Mouse (Mus musculus) midbrain, embryonic 13.5 days (tissue): Measurements from ENCODE around the gene Lif. TPM values are rescaled to one million over a fixed set of nuclear protein-coding genes. Genes with fewer than 3 reads are reported as not detected.

ENCODE experiments used
- ATAC-seq: fragments of 200-750 bp; cut with Nextera tagmentation; 2 replicates; pipeline ENCODE4 v1.8.0; 2017; ENCODE audit warnings: mild to moderate bottlenecking, moderate TSS enrichment, moderate library complexity
- H3K27ac ChIP-seq: fragments of 300-500 bp; sonication (generic); 2 replicates; pipeline ENCODE4 v1.5.1; 2015; ENCODE audit warnings: inconsistent platforms, mild to moderate bottlenecking, moderate library complexity
- H3K27me3 ChIP-seq: fragments of 300-500 bp; sonication (generic); 2 replicates; pipeline ENCODE4 v1.6.1; 2015; ENCODE audit warnings: mild to moderate bottlenecking, inconsistent platforms
- H3K36me3 ChIP-seq: fragments of 300-500 bp; sonication (generic); 2 replicates; pipeline ENCODE4 v1.6.1; 2015; ENCODE audit warnings: mild to moderate bottlenecking, inconsistent platforms
- H3K4me1 ChIP-seq: fragments of 300-500 bp; sonication (generic); replicated peaks from 2 replicates; pipeline ENCODE4 v1.6.1; 2015; ENCODE audit warnings: inconsistent platforms
- H3K4me2 ChIP-seq: fragments of 300-500 bp; sonication (generic); replicated peaks from 2 replicates; pipeline ENCODE4 v1.6.1; 2015; ENCODE audit warnings: moderate library complexity, mild to moderate bottlenecking, inconsistent platforms
- H3K4me3 ChIP-seq: fragments of 300-500 bp; sonication (generic); replicated peaks from 2 replicates; pipeline ENCODE4 v1.5.1; 2015; ENCODE audit warnings: mild to moderate bottlenecking, inconsistent platforms
- H3K9ac ChIP-seq: fragments of 300-500 bp; sonication (generic); replicated peaks from 2 replicates; pipeline ENCODE4 v1.6.1; 2015; ENCODE audit warnings: mild to moderate bottlenecking, inconsistent platforms
- H3K9me3 ChIP-seq: fragments of 300-500 bp; sonication (generic); 2 replicates; pipeline ENCODE4 v1.6.1; 2016; ENCODE audit warnings: mild to moderate bottlenecking, inconsistent platforms
- WGBS: fragments of 180-500 bp; shearing (Covaris S2); methylation state at CpG from one replicate; pipeline ENCODE4 v1.1.7; 2015; 5-methylcytosine and 5-hydroxymethylcytosine counted together
- polyA plus RNA-seq: library from polyadenylated mRNA; unstranded; fragments of >200 nt; fragmentation: Nextera tagmentation; extraction: Ambion mirVana; gene quantifications from 2 replicates; pipeline ENCODE4 v1.2.1, GENCODE M21; 2015

Gene Lif
- polyA plus RNA-seq, 1 experiment from 2014 or later: 0.19 TPM

DNA sequence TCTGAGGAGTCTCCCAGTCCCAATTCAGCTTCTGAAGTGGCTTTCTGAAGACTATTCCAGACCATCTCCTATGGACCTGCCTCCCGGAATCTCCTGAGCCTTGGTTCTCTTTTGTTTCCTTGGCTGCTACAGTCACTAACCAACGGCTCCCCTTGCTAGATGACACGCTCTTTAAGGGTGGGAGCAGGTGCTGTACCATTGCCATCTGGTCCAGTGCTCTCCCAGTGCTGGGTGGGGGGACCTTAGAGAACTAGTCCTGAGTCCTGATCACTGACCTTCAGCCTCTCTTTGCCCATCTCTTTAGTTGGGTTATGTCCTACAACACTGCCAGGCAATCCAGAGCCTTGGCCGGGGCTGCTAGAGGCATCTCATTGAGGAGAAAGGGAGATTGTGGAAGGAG, 36.1 kb downstream of the Lif start:
- no peaks in the 10 kb centered on the region for H3K27me3 ChIP-seq
- peaks cover 6% of the 10 kb centered on the region; the same call in 1 of the 2 replicates for H3K4me1 ChIP-seq
- H3K4me3 ChIP-seq: no peak overlapping the region
- no peaks in the 10 kb centered on the region for H3K36me3 ChIP-seq
- H3K9ac ChIP-seq: no peak overlapping the region
- WGBS: 80% methylated on average over 4 of the region's 4 CpGs
- no peak for ATAC-seq
- H3K4me2 ChIP-seq: no peak overlapping the region
- H3K9me3 ChIP-seq: no peaks in the 10 kb centered on the region
- H3K27ac ChIP-seq: no peak overlapping the region

DNA sequence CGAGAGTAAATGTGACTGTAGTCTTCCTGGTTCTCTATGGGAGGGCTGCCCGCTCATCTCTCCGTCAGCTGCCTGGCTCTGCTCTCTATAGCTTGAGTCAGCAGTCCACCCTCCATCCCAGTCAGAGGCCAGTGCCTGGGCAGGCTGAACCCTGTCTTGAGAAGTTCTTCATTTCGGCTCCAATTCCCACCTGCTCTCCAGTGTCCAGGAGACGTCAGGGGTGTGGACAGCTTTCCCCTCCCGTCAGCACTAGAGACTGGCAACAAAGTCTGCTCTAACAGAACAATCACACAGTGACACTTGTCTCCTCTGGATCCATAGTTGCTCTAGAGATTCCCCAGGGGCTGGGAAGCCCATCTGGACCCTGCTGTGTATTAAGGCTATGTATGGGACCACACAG, 36.7 kb downstream of the Lif start:
- peaks cover 6% of the 10 kb centered on the region; the same call in 1 of the 2 replicates for H3K4me1 ChIP-seq
- H3K27me3 ChIP-seq: no peaks in the 10 kb centered on the region
- no peak overlapping the region for H3K4me2 ChIP-seq
- H3K9ac ChIP-seq: no peak overlapping the region
- no peak overlapping the region for H3K27ac ChIP-seq
- H3K4me3 ChIP-seq: no peak overlapping the region
- 83% methylated on average over 6 of the region's 6 CpGs for WGBS
- H3K9me3 ChIP-seq: no peaks in the 10 kb centered on the region
- ATAC-seq: no peak
- no peaks in the 10 kb centered on the region for H3K36me3 ChIP-seq

DNA sequence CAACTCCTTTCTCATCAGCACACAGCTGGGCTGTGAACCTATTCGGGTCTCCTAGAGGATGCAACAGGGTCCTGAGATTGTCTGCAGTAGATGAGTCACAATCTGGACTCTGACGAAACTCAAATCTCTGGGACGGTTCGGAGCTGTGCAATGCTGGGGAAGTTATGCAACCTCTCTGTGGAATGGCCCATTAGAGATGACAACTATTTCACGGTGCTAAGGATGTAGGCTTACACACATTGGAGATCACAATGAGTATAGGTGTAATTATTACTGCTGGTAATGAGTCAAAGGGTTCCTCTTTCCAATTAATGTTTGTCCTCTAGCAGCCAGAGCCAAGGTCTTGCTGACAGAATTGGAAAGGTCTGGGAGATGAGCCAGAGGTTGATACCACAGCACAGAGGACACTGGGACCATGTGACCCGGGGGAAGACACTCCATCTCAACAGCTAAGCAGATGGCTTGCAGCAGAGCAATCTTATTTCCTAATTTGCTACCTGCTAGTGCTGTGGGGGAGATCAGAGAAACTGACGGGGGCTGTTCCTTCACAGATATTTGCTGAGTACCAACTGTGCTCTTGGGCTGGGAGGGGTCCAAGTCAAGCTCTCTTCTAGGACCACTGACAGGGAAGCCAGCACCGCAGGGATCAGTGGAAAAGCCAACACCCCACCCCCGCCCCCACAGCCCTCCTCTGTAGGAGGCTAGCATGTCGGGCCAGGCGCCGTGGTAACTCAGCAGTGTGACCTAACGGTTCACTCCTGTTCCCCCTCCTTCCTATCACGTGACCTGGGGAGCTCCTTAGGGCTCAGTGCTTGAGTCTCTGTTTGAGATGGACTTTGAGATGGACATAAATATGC, 37.4 kb downstream of the Lif start:
- Histone ChIP-seq H3K9ac (no peak overlapping the region), H3K27ac (no peak overlapping the region), H3K36me3 (no peaks in the 10 kb centered on the region), H3K27me3 (no peaks in the 10 kb centered on the region), H3K4me2 (peak overlapping the region; percentile 6; the same call in 1 of the 2 replicates), H3K9me3 (no peaks in the 10 kb centered on the region), H3K4me1 (peaks cover 6% of the 10 kb centered on the region; the same call in 1 of the 2 replicates), H3K4me3 (no peak overlapping the region)
- ATAC-seq: no peak
- WGBS: 52% methylated on average over 14 of the region's 14 CpGs

DNA sequence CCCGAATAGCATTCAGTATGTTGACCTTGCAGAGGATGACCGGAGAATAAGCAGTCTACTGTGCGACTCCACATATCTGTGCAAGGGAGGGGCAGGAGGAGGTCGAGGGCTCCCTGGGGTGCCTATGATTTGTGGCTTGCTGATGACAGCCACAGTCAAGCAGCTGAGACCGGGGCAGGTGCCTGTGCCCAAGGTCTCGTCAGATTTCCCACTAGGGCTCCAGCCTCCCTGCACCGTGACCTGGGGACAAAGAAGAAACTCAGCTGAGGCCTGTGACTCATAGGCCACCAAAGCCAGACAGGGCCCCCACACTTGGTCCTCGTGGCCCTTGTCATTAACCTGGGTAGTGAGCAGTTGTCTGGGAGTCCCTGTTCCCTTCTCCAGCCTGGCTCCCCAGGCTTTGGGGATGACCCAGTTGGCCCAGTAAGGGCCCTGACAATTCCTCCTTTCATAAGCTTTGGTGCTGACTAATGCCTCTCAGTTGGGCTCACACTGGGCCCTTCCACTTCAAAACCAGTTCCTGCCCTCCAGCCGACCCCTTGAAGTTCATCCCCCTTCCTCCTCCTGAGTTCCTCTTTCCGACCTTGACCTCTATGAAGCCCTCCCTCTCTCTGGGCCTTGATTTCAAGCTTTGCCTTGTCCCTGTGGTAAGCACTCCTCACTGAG, 39.4 kb downstream of the Lif start:
- H3K27ac ChIP-seq: no peak overlapping the region
- H3K36me3 ChIP-seq: no peaks in the 10 kb centered on the region
- H3K9me3 ChIP-seq: no peaks in the 10 kb centered on the region
- peaks cover 6% of the 10 kb centered on the region; the same call in 1 of the 2 replicates for H3K4me1 ChIP-seq
- no peak overlapping the region for H3K4me3 ChIP-seq
- no peak for ATAC-seq
- no peak overlapping the region for H3K4me2 ChIP-seq
- H3K9ac ChIP-seq: no peak overlapping the region
- 73% methylated on average over 10 of the region's 10 CpGs for WGBS
- H3K27me3 ChIP-seq: no peaks in the 10 kb centered on the region

- H3K9me3 ChIP-seq: no peaks in the 10 kb centered on the region
- H3K27ac ChIP-seq: no peak overlapping the region
- no peak for ATAC-seq
- 79% methylated on average over 3 of the region's 3 CpGs for WGBS
- 0 out of 2 replicates have a peak, but pooled peaks cover under 1% of the 10 kb centered on the region for H3K27me3 ChIP-seq
- H3K36me3 ChIP-seq: no peaks in the 10 kb centered on the region
- peaks cover 11% of the 10 kb centered on the region for H3K4me1 ChIP-seq
- no peak overlapping the region for H3K4me3 ChIP-seq
- no peak overlapping the region for H3K9ac ChIP-seq
- no peak overlapping the region for H3K4me2 ChIP-seq
Observed at GRCm38 (mm10) chr11:4297753-4298152, 40.4 kb downstream of the Lif start.

DNA sequence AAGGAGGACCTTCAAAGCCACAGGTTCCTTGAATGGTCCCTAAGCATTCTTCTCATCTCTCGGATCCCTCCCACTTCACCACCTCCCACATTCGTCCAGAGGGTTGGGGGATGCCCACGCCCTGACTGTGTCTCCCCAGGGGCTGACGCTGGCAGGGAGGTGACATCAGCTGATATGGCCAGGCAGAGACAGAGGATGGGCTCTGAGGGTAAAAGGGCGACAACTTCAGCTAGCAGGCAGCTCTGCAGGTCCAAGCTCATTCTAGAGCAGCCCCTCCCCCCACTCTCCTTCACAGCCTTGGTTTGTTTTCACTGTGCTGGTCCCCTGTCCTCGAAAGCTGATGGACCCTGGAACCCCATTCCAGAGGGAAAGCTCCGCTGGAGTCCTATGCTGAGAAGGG, 41.3 kb downstream of the Lif start:
- Histone ChIP-seq H3K27me3 (0 out of 2 replicates have a peak, but pooled peaks cover 3% of the 10 kb centered on the region), H3K4me2 (no peak overlapping the region), H3K27ac (no peak overlapping the region), H3K4me1 (peaks cover 11% of the 10 kb centered on the region), H3K9ac (no peak overlapping the region), H3K9me3 (no peaks in the 10 kb centered on the region), H3K4me3 (no peak overlapping the region), H3K36me3 (no peaks in the 10 kb centered on the region)
- no peak for ATAC-seq
- whole genome bisulfite sequencing: 52% methylated on average over 7 of the region's 7 CpGs

DNA sequence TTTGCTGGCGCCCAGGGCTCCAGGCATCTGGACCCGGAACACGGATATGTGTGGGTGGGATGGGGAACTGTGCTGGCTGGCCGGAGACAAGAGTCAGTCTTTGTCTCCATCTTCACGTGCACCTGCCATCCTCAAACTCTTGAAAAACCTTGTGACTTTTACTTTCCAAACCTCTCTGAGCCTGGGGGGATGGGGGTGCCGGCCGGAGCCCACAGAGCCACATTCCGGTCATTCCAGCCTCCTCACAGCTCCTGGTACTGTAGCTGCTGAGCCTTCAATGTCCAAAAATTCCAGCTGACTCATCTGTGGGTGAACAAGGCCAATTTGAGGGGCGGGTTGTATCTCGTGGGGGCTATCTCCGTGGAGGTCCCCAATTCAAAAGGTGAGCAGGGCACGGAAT, 41.8 kb downstream of the Lif start:
- no peak overlapping the region for H3K9ac ChIP-seq
- H3K36me3 ChIP-seq: no peaks in the 10 kb centered on the region
- 60% methylated on average over 12 of the region's 12 CpGs for WGBS
- H3K9me3 ChIP-seq: no peaks in the 10 kb centered on the region
- H3K4me2 ChIP-seq: no peak overlapping the region
- ATAC-seq: no peak
- no peak overlapping the region for H3K27ac ChIP-seq
- H3K4me3 ChIP-seq: no peak overlapping the region
- 0 out of 2 replicates have a peak, but pooled peaks cover 3% of the 10 kb centered on the region for H3K27me3 ChIP-seq
- peaks cover 11% of the 10 kb centered on the region for H3K4me1 ChIP-seq

DNA sequence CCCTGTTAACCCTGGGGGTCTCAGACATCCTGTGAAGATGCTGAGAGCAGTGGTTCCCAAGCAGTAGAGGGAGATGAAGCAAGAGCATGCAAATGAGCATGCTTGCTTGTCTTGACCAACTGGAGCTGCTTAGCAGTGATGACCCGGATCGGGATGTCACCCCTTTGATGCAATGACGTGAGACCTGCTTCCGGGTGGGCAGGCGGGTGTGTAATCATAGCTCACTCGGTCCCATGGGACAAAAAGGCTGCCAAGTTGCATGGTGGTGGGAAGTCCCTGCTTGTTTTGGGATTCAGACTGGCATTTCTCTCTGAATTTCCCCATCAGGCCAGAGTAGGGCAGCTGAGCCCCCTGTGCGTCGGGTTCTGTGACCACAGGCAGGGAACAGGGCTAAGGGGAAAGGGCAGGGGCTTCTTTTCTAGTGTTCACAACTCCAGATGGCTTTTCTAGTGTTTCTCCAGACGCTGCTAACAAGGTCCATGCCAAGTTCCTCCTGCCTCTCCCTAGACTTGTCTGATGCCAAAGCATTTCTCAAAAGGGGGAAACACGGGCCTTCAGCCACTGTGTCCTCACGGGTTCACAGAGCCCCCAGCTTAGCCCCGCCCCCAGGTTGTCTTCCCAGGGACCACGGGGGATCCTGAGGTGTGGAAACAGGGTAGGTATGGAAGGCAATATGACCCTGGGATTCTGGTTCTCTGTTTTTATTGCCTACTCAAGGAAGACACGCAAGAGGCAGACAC, 42.5 kb downstream of the Lif start:
- H3K4me2 ChIP-seq: no peak overlapping the region
- 0 out of 2 replicates have a peak, but pooled peaks cover 3% of the 10 kb centered on the region for H3K27me3 ChIP-seq
- peaks cover 10% of the 10 kb centered on the region for H3K4me1 ChIP-seq
- H3K9me3 ChIP-seq: no peaks in the 10 kb centered on the region
- no peaks in the 10 kb centered on the region for H3K36me3 ChIP-seq
- no peak overlapping the region for H3K4me3 ChIP-seq
- H3K9ac ChIP-seq: no peak overlapping the region
- 74% methylated on average over 14 of the region's 14 CpGs for WGBS
- no peak overlapping the region for H3K27ac ChIP-seq
- ATAC-seq: no peak

- H3K9ac ChIP-seq: no peak overlapping the region
- H3K27me3 ChIP-seq: 0 out of 2 replicates have a peak, but pooled peaks cover 3% of the 10 kb centered on the region
- H3K4me1 ChIP-seq: peaks cover 5% of the 10 kb centered on the region; the same call in 1 of the 2 replicates
- no peaks in the 10 kb centered on the region for H3K9me3 ChIP-seq
- no peak overlapping the region for H3K4me3 ChIP-seq
- no peak overlapping the region for H3K27ac ChIP-seq
- H3K36me3 ChIP-seq: no peaks in the 10 kb centered on the region
- 89% methylated on average over 3 of the region's 3 CpGs for WGBS
- no peak for ATAC-seq
- no peak overlapping the region for H3K4me2 ChIP-seq
Observed at GRCm38 (mm10) chr11:4300683-4301082, 43.3 kb downstream of the Lif start.

DNA sequence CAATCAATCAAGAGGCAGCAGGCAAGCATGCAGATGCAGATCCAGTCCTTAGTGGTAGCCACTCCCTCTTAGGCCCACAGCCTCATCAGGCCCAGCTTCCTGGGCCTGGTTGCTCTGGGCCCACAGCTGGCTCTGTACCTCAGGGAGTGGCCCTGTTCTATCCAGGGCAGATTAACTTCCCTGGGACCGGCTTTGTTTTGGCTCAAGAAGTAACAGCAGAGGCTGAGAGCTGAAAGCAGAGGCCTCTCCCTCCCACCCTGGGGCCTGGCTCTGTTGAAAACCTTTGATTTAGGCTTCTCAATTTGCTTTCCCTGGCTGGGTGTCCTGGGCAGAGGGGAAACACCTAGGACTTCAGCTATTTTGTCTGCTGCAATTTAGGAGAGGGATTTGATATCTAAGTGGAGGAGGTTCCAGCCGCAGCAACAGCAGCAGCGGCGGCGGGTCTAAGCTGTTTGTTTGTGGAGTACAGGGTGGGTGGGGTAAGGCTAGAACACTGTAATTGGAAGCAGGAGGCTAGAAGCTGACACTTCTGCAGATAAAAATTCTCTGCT, 45.1 kb downstream of the Lif start:
- Histone ChIP-seq H3K4me1 (peaks cover 5% of the 10 kb centered on the region; the same call in 1 of the 2 replicates), H3K27me3 (0 out of 2 replicates have a peak, but pooled peaks cover 3% of the 10 kb centered on the region), H3K9me3 (no peaks in the 10 kb centered on the region), H3K4me2 (no peak overlapping the region), H3K27ac (no peak overlapping the region), H3K36me3 (no peaks in the 10 kb centered on the region), H3K9ac (no peak overlapping the region), H3K4me3 (no peak overlapping the region)
- ATAC-seq: no peak
- WGBS: 15% methylated on average over 5 of the region's 5 CpGs

- Histone ChIP-seq H3K4me1 (peaks cover 6% of the 10 kb centered on the region; the same call in 1 of the 2 replicates), H3K9ac (no peak overlapping the region), H3K27ac (no peak overlapping the region), H3K36me3 (no peaks in the 10 kb centered on the region), H3K9me3 (no peaks in the 10 kb centered on the region), H3K4me2 (no peak overlapping the region), H3K4me3 (no peak overlapping the region), H3K27me3 (0 out of 2 replicates have a peak, but pooled peaks cover 3% of the 10 kb centered on the region)
- WGBS: 57% methylated on average over 9 of the region's 9 CpGs
- no peak for ATAC-seq
Observed at GRCm38 (mm10) chr11:4303033-4303432, 45.7 kb downstream of the Lif start.
